In the genomic region with DNA sequence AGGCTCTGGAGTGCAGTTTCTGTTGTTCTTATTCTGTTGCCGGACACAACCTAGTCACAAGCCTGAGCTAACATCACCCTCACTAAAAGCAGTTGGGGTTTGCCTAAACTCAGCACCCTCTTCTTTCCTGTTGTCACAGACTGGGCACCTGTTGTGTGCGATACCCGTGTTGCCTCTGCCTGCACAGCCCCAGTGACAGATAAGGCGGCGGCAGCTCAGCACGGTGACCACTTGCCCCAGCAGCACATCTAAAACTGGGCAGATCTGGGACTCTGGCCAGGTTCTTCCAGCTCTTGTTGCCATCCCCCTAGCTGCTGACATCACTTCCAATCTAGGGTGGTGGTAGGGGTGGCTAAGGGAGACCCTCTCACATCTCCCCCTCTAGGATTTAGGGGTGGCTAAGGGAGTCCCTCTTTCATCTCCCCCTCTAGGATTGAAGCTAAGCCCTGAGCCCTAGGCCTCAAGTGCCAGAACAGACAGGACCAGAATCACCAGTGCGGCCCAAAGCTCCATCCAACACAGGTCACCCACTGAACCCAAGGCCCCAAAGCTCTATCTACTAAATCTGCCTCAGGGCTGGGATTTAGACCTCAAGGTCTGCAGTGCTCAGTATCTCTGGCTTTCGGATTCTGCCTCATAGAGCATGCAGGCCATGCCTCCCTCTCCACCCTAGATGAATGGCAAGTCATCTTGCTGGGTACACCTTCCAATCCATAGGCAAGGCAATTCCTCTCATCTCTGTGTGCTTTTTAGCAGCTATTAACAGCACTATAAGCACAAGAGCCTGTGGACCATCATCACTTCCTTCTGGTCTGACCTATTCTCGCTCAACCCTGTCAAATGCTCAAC, we compare ENCODE assay signal across 8 mouse cellular contexts.
DNase-seq lines count a peak whose midpoint lies in the region; ATAC-seq lines count a peak whose summit lies in the region.
"Had no signal": no experiment of that assay in that cellular context is flagged by ENCODE, and none has a peak within 500 bp of the region (broad histone marks: within the 10 kb centered on the region; RNA-seq: fewer than 3 reads in every experiment).

No protein-coding gene starts in this region.

- no peaks in the 10 kb centered on the region for H3K36me3 ChIP-seq in kidney, embryonic 15.5 days
- peaks cover 72% of the 10 kb centered on the region for H3K36me3 ChIP-seq in erythroblast, embryonic 14.5 days (ENCODE audit: control insufficient read depth)
- H3K36me3 ChIP-seq in liver, embryonic 12.5 days, result peaks cover 12% of the 10 kb centered on the region

- H3K9ac ChIP-seq in kidney, embryonic 15.5 days, result no peak overlapping the region
- peak overlapping the region; percentile 73 for H3K9ac ChIP-seq in liver, embryonic 12.5 days

- peaks cover 68% of the 10 kb centered on the region for H3K4me1 ChIP-seq in kidney, embryonic 15.5 days
- peaks cover 97% of the 10 kb centered on the region for H3K4me1 ChIP-seq in erythroblast, embryonic 14.5 days (ENCODE audit: control insufficient read depth)
- H3K4me1 ChIP-seq in liver, embryonic 12.5 days, result peaks cover 99% of the 10 kb centered on the region

- no peaks in the 10 kb centered on the region for H3K9me3 ChIP-seq in kidney, embryonic 15.5 days (replicated peaks)
- H3K9me3 ChIP-seq in erythroblast, embryonic 14.5 days (ENCODE audit: control insufficient read depth, low read length), result no peaks in the 10 kb centered on the region
- no peaks in the 10 kb centered on the region for H3K9me3 ChIP-seq in liver, embryonic 12.5 days (replicated peaks)

- no peak overlapping the region for H3K4me2 ChIP-seq in kidney, embryonic 15.5 days
- peak overlapping the region; percentile 69 for H3K4me2 ChIP-seq in liver, embryonic 12.5 days

- WGBS in kidney, embryonic 15.5 days, result 87% methylated on average over 9 of the region's 9 CpGs
- WGBS in liver, embryonic 12.5 days (ENCODE audit: insufficient replicate concordance), result 27% methylated on average over 9 of the region's 9 CpGs

- no peak overlapping the region for H3K4me3 ChIP-seq in kidney, embryonic 15.5 days (replicated peaks)
- peak overlapping the region; percentile 44 for H3K4me3 ChIP-seq in erythroblast, embryonic 14.5 days (replicated peaks)
- H3K4me3 ChIP-seq in liver, embryonic 12.5 days, result peak overlapping the region; percentile 23

- no peak for DNase-seq in kidney, adult 9 months
- peak; percentile 83 to 86 for DNase-seq in spleen, postnatal 4 days (ENCODE audit: low spot score in 2 of 2)
- DNase-seq in layer of hippocampus, postnatal 36 days, result no peak
- no peak for DNase-seq in adipocyte (ENCODE audit: low spot score)
- DNase-seq: kidney, postnatal 14 days had no signal

- H3K27me3 ChIP-seq in kidney, embryonic 15.5 days, result no peaks in the 10 kb centered on the region
- no peaks in the 10 kb centered on the region for H3K27me3 ChIP-seq in erythroblast, embryonic 14.5 days (ENCODE audit: control insufficient read depth)
- no peaks in the 10 kb centered on the region for H3K27me3 ChIP-seq in liver, embryonic 12.5 days (replicated peaks)

- no peak overlapping the region for H3K27ac ChIP-seq in kidney, embryonic 15.5 days
- peak overlapping the region; percentile 93 for H3K27ac ChIP-seq in liver, embryonic 12.5 days

- ATAC-seq in kidney, embryonic 15.5 days (replicated peaks; ENCODE audit: low FRiP score), result peak; percentile 67; the same call in 1 of the 2 replicates
- ATAC-seq in liver, embryonic 12.5 days, result peak; percentile 94

Comparison
In these comparisons a context has a peak if more than half of its experiments do, and no peak if none do; other contexts are left out.
1. DNase-seq: peak in spleen, postnatal 4 days (2 of 2); none in kidney, adult 9 months (single experiment), layer of hippocampus, postnatal 36 days (0 of 2) and adipocyte (single experiment).